11 mouse cellular contexts compared by ENCODE assay signal in genomic region chr9:102477767-102478450, GRCm38 (mm10). TPM values are rescaled to one million over a fixed set of nuclear protein-coding genes. Genes with fewer than 3 reads are reported as not detected.
DNase-seq lines count a peak whose midpoint lies in the region; ATAC-seq and TF ChIP-seq lines count a peak whose summit lies in the region.
"Had no signal": no experiment of that assay in that cellular context is flagged by ENCODE, and none has a peak within 500 bp of the region (broad histone marks: within the 10 kb centered on the region; RNA-seq: fewer than 3 reads in every experiment).

No protein-coding gene starts in this region.

- H3K9me3 ChIP-seq in hindbrain, embryonic 10.5 days: no peaks in the 10 kb centered on the region
- H3K9me3 ChIP-seq: embryonic facial prominence, embryonic 13.5 days had no signal

- no peaks in the 10 kb centered on the region for H3K27me3 ChIP-seq in hindbrain, embryonic 10.5 days (ENCODE audit: insufficient read depth, poor library complexity, severe bottlenecking)
- H3K27me3 ChIP-seq: CH12.LX; embryonic facial prominence, embryonic 13.5 days had no signal

- intact Hi-C loops in left cerebral cortex, adult 2 months (cut with DNase I): no loop called here

- no peaks in the 10 kb centered on the region for H3K36me3 ChIP-seq in hindbrain, embryonic 10.5 days
- H3K36me3 ChIP-seq: embryonic facial prominence, embryonic 13.5 days had no signal

- no peak overlapping the region for H3K27ac ChIP-seq in left cerebral cortex, adult 2 months
- no peak overlapping the region for H3K27ac ChIP-seq in hindbrain, embryonic 10.5 days
- H3K27ac ChIP-seq: embryonic facial prominence, embryonic 13.5 days had no signal

- TF ChIP-seq CTCF in left cerebral cortex, adult 2 months (IDR thresholded peaks at IDR 0.05): no peak

- ATAC-seq in monocyte, adult 5-6 weeks (replicated peaks; ENCODE audit: insufficient number of reproducible peaks, low FRiP score, low TSS enrichment, poor library complexity, severe bottlenecking): no peak
- ATAC-seq: inflammation-experienced regulatory T-cells, adult 6 months had no signal

- H3K4me1 ChIP-seq in hindbrain, embryonic 10.5 days (replicated peaks): no peaks in the 10 kb centered on the region
- H3K4me1 ChIP-seq: embryonic facial prominence, embryonic 13.5 days had no signal

- WGBS in hindbrain, embryonic 10.5 days: 89% methylated on average over 6 of the region's 6 CpGs

- no peak overlapping the region for H3K4me3 ChIP-seq in left cerebral cortex, adult 2 months
- no peak overlapping the region for H3K4me3 ChIP-seq in hindbrain, embryonic 10.5 days
- H3K4me3 ChIP-seq: embryonic facial prominence, embryonic 13.5 days had no signal

- DNase-seq in cerebellum, postnatal 25 days: peak; percentile 35 to 68
- DNase-seq in cerebellum, postnatal 4 days (ENCODE audit: low spot score in 2 of 2): no peak
- DNase-seq in right cerebral cortex, adult 18-20 months: peak; percentile 87
- DNase-seq in right cerebral cortex, postnatal 4 days: no peak
- DNase-seq in left cerebral cortex, adult 2 months (ENCODE audit: extremely low spot score in 1 of 2, low spot score in 2 of 2): peak; percentile 55 to 63
- peak; percentile 68 to 81 for DNase-seq in right cerebral cortex, postnatal 36 days (ENCODE audit: low spot score in 2 of 2)
- no peak for DNase-seq in hindbrain, embryonic 10.5 days (ENCODE audit: low spot score)

RNA-seq across cellular contexts. Expression of gene Ky, which starts 27.6 kb away (rescaled TPM):
- 1 to 10 TPM; 2.0 to 2.1 TPM for total RNA-seq in left cerebral cortex, adult 2 months (2021)
- not detected in 3 replicates for total RNA-seq in monocyte, adult 5-6 weeks (2017)
- polyA plus RNA-seq in hindbrain, embryonic 10.5 days (2016; fragmentation: Nextera tagmentation; extraction: Ambion mirVana): 0.50 and 0.60 TPM in 2 replicates
- total RNA-seq: CH12.LX had no signal

Comparison
In these comparisons a context has a peak if more than half of its experiments do, and no peak if none do; other contexts are left out.
1. DNase-seq: peak in cerebellum, postnatal 25 days (2 of 2), right cerebral cortex, adult 18-20 months (single experiment), left cerebral cortex, adult 2 months (2 of 2) and right cerebral cortex, postnatal 36 days (2 of 2); none in cerebellum, postnatal 4 days (0 of 2), right cerebral cortex, postnatal 4 days (single experiment) and hindbrain, embryonic 10.5 days (single experiment).